Mouse (Mus musculus) spleen, postnatal 4 days (tissue): Measurements from ENCODE around the gene Hnrnpa2b1.
"Not testable (repeated sequence)": the region's sequence is repeated elsewhere in the genome, so short reads cannot be mapped to it uniquely, and the experiment has no call there.

Experiments
- DNase-seq, 2 experiments: peaks; one replicate each; pipeline ENCODE4 v3.0.0; 2022; ENCODE audit warnings: low spot score in 2 of 2

The Hnrnpa2b1 gene

DNA sequence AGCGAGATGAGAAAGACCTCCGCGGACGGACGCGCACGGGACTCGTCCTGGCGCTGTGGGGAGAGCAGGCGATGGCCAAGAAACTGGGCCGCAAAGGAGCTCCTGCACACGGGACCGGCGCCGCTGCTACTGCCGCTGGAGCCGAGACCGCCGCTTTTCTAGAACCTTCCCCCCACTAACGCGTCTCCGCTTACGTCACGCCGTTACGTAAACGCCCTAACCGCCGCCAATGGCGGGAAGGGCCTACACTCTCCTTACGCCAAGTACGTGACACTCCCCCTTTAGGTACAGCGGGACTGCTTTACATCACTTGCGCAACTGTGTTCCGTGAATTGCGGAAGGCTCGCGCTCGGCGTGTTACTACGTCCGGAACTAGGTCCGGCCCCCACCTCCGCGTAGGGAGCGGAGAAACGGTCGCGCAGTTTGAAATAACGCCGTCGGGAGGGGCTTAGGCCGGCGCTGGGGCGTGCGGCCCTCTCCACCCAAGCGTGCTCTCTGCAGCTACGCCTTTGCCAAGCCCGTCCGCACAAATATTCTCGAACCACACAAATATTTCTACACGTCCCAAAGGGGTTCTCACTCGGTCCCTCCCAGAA is at the start of gene Hnrnpa2b1:
Gene Hnrnpa2b1, minus strand, starts transcription at position 180 of the 596 bp plus-strand sequence.
- peak; percentile 98 to 99 for DNase-seq

DNA sequence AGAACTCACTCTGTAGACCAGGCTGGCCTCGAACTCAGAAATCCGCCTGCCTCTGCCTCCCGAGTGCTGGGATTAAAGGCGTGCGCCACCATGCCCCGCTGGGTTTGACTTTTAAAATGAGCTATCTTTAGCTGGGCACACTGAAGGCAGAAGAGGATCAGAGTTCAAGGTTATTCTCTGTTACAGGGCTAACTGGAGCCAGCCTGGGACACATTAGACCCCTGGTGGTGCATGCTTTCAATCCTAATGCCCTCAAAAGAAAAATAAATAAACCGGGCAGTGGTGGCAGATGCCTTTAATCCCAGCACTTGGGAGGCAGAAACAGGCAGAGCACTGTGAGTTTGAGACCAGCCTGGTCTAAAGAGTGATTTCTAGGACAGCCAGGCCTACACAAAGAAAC is 45.2 kb upstream of the Hnrnpa2b1 start:
- no peak for DNase-seq

DNA sequence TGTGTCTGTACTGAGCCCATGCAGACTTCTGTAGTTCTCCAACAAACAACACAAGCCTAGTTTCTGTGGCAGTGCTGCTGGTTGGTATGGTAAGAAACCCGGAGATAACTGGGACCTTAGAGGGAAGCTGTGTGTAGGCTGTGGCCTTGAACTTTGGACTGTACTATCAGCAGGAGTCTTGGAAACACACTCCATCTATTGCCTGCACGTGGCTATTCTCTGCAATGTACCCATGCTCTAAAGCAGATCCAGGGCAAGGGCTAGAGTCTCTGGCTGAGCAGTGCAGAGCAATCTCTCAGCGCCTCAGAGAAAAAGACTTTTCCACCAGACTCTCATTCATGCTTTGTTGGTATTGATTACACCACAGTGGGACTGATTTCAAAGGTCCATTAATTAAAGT is 44.1 kb upstream of the Hnrnpa2b1 start:
- DNase-seq = no peak

DNA sequence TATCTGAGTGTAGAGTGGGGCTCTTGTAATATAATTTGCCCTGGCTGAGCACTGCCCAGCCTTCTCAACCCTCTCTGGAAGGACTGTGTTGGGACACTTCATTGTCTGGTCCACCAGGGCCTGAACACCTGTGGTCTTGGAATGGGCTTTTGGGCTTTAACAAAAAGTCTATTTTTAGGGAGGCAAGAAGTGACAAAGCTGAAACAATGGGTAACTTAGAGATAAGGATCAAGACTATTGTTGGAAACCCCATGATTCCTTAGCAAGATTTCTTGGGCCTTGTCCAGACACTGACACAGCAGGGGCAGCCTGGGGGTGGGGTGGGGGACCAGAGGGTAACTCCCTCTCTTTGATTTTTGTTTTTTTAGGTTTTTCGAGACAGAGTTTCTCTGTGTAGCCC is 41.3 kb upstream of the Hnrnpa2b1 start:
- no peak for DNase-seq

DNA sequence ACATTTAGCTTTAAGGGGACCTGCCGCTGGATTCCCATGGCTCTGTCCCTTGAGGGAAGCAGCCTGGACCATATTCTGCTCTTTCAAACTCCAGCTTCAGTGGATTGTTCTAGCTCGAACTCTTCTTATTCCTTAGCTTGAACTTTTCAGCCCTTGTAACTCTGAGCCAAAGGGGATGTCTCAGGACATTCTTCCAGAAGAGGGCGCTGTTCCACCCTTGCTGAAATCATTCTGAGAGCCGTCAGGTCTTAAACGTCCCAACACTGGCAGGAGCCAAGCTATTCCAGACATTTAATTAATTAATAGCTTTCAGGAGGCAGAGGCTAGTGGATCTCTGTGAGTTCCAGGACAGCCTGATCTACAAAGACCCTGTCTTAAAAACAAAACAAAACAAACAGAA is 40.4 kb upstream of the Hnrnpa2b1 start:
- peak; percentile 59 to 80 for DNase-seq

DNA sequence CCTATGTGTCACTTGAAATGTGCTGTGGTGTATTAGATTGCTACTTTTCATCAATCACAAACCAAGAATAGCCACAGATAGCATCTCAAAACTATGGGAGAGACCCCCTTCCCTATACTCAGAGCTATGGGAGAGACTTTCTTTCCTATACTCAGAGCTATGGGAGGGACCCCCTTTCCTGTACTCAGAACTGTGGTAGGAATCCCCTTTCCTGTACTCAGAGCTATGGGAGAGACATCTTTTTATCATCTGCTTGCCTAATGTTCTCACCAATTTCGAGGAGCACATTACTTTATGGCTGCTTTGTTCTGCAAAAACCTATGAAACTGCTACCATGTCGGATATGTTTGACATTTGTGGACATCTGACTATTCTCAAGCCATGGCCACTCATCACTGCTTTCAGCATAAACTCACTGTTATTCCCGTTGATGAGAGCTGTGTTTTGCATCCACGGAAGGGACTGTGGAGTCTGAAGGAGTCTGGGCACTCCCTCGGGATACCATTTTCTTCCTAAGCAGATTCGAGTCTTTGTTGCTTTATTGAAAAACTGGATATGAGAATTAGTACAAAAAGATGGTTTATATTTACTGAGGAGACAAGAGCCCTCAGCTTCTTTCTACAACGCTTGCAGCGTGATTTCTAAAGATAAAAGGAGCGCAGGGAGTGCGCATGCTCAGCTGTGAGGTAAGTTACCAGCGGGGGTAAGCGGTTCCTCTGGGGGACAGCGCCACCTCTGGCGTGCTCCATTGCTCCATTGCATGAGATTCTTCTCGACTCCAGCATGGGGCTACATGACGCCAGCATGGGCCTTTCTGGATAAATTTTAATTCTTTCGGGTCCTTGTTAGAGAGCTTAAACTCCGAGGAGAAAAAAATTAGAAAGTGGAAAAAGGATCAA is 39.3 kb upstream of the Hnrnpa2b1 start:
- DNase-seq = peak; percentile 68 to 86

DNA sequence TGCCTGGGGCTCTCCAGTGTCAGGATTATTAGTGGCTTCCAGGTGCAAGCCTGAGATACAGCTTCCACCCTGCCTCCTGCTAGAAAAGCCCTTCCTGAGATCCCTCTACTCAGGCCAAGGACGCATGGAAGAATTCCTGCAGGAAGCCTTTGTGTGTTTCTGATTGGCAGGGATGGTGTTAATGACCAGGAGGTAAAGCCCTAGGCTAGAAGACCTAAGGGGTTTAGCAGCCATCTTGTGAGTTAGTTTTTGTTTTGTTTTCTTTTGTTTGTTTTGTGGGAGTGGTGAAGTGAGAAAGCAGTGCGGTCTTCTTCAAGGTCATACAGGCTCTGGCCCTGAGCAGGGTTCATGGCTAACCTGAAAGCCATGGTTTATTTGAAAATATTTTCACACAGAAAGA is 37.9 kb upstream of the Hnrnpa2b1 start:
- no peak for DNase-seq

DNA sequence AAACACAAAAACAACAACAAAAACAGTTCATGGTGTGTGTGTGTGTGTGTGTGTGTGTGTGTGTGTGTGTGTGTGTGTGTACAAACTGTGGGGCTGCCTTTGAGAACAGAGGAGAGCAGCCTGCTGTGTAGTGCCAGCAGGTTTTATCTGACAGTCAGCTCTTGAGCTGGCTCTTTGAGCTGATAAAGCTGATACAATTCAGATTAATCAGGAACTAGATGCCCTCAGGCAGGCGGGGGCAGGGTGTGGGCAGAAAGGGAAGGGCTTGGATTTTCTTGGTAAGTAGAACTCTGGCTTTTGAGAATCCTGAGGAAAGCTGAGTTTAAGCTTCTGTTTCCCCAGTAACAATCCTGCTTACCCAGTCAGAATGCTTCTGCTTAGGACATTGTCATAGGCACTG is 36.0 kb upstream of the Hnrnpa2b1 start:
- no peak for DNase-seq

DNA sequence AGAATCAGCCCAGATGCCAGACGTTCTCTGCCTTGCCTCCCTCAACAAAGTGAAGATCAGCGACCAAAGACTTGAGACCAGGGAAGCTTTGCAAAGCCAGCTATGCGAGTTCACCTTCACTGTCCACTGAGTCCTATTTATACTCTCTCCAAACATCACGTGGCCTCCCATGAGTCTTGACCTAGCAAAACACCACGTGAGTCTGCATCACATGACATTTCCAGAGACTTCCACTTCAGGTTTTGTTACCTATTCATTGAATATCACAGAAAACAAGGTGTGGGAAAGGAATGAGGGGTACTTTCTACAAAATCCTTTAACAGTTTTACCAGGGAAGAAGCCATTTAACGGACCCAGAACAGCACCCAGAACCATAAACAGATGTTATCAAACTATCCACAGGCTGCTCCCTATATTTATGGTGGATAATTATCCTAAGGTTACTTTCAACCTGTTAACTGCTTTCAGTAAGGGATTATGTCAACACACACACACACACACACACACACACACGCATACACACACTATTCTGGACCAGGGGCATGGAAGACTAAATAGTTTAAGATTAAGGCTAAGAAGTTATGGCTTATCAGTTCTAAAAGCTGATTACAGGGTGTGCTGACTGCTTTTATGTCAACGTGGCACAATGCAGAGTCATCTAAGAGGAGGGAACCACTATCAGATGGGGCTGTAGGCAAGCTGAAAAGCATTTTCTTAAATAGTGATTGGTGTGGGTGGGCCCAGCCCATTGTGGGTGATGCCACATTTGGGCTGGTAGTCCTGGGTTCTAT is 27.8 kb upstream of the Hnrnpa2b1 start:
- no peak for DNase-seq

DNA sequence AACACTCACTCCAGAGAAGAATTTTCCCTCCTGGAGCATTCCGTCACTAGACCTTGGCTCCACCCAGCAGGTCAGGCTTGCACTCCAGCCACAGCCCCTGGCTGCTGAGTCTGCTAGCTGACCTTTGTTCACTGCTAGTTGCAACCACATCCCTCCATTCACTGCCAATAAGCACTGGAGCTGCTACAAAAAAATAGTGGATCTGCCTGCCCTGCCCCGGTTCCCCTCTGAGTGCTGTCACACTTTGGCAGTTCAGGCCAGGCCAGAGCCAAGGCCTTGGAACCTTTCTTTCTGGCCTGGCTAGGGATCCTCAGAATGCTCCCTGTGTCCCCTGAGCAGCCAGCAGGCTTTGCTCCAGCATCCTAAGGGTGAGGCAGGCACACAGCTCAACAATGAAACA is 20.1 kb upstream of the Hnrnpa2b1 start:
- no peak for DNase-seq

DNA sequence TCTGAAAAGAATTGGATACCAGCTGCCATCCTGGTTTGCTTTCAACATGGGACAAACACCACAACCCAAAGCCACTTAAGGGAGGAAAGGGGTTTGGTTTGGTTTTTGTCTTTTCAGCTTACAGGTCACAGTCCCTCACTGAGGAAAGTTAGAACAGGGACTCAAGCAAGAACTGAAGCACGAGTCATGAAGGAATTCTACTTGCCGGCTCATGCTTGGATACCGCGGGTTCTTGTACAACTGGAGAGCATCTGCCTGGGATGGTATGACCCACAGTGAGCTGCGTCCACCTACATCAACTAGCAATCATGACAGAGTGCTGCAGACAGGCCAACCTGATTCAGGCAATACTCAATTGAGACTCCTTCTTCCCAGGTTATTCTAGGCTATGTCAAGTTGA is 17.0 kb upstream of the Hnrnpa2b1 start:
- DNase-seq = no peak

DNA sequence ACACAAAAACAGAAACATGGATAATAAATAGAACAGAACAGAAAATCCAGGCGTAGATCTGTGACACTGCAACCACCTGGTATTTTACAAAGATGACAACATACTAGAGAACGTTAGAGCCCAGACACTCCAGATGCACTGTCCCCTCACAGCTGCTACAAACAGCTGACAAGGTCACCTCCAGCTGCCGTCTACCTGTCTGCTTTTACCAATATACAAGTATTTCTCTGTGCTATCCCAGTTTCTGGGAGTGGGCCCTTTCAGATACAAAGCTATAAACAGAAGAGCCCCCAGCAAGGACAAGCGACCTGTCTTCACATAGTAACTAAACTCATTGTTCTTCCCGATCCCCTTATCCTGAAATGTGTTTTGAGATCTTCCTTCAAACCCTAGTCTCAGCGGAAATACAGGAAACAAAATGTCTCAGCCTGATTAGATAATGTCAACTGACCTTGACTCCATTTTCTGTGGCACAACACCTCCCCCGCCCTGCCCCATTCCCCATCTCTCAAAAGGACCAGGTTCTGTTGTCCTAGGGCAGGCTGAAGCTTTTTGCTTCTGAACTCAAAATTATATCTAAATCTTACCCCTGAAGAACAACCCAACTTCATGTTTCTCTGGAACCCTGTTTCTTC is 16.5 kb upstream of the Hnrnpa2b1 start:
- no peak for DNase-seq

DNA sequence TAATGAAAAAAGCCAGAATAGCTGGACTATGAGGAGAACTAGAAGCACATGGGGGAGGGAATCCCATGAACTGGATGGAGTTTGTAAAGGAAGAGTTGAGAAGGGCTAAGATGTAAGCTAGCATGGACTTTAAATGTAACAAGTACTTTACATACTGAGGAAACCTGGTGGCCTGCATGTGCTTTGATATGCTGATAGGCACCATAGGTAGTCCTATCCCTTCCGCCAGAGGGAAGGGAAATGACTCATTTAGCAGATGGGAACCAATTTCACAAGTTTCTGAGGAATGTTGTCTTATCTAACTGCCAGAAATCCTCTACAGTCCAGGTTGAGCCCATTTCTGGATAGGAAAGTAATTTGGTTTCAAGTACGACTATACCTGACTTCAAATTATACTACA is 16.0 kb upstream of the Hnrnpa2b1 start:
- DNase-seq = no peak

DNA sequence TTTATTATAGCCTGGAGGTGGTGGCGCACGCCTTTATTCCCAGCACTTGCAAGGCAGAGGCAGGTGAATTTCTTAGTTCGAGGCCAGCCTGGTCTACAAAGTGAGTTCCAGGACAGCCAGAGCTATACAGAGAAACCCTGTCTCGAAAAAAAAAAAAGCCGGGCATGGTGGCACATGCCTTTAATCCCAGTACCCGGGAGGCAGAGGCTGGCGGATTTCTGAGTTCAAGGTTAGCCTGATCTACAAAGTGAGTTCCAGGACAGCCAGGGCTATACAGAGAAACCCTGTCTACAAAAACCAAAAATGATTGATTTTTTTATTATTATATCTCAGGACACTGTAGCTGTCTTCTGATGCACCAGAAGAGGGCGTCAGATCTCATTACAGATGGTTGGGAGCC is 14.9 kb upstream of the Hnrnpa2b1 start:
- not testable (repeated sequence) for DNase-seq

DNA sequence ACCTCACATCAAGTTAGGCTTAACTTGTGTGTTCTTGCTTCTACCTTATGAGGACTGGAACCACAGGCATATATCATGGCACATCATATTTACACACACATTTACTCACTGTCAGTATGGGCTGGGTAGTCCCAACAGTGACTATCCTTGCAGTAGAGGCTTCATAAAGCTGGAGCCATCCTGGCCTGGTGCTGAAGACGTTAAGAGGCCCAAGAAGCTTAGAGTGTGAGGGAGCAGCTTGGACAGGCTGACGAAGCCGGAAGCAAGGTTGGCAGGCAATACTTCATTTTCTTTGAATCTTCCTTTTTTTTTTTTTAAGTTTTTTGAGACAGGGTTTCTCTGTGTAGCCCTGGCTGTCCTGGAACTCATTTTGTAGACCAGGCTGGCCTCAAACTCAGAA is 14.2 kb upstream of the Hnrnpa2b1 start:
- no peak for DNase-seq

DNA sequence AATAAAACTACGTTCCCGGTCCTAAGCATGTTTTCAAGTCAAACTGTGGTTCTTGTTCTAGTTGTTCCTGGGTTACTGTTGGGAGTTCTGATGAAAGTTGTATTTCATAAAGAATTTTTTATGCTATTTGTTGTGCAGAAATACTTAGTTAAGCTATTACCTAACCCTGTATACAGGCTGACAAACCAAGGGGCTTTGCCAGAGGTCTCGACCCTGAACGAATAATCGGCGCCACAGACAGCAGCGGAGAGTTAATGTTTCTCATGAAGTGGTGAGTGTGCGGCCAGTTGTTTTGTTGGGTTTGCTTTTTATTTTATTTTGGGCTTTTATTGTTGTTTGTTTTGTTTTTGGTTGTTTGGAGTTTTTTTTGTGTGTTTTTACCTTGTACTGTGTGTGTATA is 11.9 kb upstream of the Hnrnpa2b1 start:
- DNase-seq = no peak

DNA sequence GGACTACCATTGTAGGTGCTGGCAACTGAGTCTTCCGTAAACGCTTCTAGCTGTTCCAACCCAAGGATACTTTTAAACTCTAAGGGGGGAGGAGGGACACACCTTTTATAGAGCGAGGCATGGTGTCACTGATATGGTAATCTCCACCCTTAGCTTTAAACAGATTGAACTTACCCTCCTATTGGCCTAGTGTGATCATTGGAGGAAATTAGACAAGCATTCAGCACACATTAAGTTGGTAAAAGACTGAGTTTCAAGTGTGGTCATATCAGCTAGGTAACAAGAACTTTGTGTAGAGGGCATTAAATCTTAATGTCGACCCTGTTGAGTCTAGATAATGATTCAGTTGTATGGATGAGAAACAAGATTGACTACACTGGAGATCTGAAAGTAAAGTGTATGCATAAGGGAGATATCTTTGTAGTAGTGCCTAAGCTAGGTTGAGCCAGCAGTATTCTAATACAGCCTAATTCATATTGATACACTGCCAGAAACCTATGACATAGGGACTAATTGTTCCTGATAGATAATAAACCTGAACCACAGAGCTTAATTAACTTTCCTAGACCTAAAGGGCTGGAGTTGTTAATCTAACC is 9.5 kb upstream of the Hnrnpa2b1 start:
- no peak for DNase-seq

DNA sequence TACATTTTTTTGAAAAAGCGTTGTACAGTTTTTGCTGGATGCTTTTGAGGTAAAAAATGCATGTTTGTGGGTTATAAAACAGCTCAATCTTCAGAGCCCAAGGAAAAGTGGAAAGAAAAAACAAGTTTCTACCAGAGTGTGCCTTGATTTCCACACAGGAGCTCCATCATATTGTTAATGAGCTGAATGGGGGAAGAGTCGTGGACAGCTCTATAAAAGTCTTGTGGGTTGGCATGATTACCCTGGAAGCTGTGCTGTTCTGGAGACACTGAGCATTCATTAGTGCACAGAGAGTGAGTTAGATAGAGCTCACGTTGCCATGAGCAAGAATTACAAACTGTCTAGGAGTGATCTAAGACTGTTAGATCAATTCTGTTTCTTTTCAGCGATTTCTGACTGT is 2.5 kb upstream of the Hnrnpa2b1 start:
- no peak for DNase-seq

DNA sequence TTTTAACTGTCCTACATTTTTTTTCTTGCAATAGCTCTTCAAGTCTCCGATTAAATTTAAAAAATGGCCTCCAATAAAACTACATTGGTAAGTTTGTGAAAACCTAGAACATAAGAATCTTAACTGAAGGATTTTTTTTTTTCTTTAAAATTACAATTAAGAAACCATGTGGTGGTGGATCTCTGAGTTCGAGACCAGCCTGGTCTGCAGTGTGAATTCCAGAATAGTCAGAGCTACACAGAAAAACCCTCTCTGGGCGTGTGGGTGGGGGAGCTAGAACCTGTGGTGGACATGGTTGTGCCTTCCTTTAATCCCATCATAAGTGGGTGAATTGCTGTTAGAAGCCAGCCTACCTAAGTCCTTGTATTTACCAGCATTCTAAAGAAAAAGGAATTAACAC is 2.1 kb upstream of the Hnrnpa2b1 start:
- no peak for DNase-seq

DNA sequence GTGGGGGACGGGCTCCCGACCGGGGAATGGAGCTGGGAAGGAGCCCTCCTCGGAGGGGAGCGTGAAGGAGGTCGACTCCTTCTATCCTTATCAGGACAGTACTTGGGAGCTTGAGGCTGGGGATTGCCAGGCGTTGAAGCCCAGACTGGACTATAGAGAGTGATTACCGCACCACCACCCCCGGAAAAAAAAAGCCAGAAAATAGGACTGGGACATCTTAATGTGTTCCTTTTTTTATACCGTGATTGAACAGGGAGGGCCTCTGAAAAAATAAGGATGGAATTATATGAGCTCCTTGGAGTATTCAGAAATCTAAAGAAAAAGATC is 1.4 kb upstream of the Hnrnpa2b1 start:
- DNase-seq = no peak

DNA sequence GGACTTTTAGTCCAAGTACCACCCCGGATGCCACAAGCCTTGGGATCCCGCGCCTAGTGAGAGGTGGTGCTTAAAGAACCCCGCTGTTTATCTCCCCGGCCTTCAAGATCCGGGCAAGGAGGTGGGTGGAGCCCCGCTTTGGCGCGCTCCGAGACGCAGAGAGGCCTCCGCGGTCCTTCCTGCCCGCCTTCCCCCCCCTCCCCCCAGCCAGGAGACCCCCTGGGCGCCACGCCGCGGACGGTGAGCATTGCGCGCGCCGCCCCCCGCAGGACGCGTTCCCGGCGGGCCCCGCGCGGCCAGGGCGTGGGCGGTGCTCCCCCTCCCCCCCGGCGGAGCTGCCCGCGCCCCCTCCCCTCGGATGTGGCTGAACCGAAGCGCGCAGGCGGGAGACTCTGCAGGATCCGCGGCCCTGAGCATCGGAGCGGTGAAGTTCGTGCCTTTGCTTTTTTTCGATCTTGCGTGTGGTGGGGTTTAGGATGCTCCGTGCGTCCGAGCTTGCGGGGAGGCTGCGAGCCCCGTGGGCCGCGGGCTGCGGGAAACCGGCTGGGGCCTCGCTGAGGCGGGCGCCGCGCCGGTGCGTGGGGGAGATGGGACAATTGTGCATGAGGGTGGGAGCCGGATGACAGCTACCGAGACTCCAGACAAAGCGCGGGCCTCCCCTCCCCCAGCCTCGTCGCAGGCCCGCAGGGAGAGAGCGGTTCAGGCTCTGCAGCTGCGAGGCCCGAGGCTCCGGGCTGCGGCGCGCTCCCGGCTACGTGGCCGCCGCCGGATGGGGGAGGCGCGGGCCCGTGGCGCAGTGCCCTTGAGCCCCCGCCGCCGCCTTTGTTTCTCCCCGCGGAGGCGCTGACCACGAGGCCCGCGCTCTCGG is 851 bp upstream of the Hnrnpa2b1 start, which contains the start of gene Cbx3:
Gene Cbx3, plus strand, starts transcription at position 50 of the 868 bp plus-strand sequence.
- DNase-seq = peak; percentile 85 to 91
